Mouse (Mus musculus): Measurements from ENCODE around the gene Ubald2. TPM values are rescaled to one million over a fixed set of nuclear protein-coding genes. Genes with fewer than 3 reads are reported as not detected.
"Not testable (repeated sequence)": the region's sequence is repeated elsewhere in the genome, so short reads cannot be mapped to it uniquely, and the experiment has no call there.

The Ubald2 gene
- polyA plus RNA-seq, 1 experiment from 2014 or later, result 63.6 TPM

- peaks cover 5% of the 10 kb centered on the region for H3K36me3 ChIP-seq (replicated peaks; ENCODE audit: control insufficient read depth, insufficient read depth, low read depth, low read length)
- no peaks in the 10 kb centered on the region for H3K4me1 ChIP-seq (ENCODE audit: control insufficient read depth, insufficient read depth, low read length)
- H3K4me2 ChIP-seq (ENCODE audit: low read depth, low read length), result no peak within 1 kb of the TSS
- no peak within 1 kb of the TSS for H3K9ac ChIP-seq (replicated peaks; ENCODE audit: low read length)
- 66% methylated on average over 20 of the region's 20 CpGs for WGBS
- ATAC-seq (replicated peaks; ENCODE audit: insufficient number of reproducible peaks, low FRiP score, low TSS enrichment, low read depth) (no peak), DNase-seq (ENCODE audit: low spot score) (no peak)
- H3K27me3 ChIP-seq (ENCODE audit: control insufficient read depth, insufficient read depth, low read length), result no peaks in the 10 kb centered on the region
- no peaks in the 10 kb centered on the region for H3K9me3 ChIP-seq (replicated peaks; ENCODE audit: control insufficient read depth, low read length)
- H3K27ac ChIP-seq (replicated peaks; ENCODE audit: low read depth, low read length), result no peak within 1 kb of the TSS
- H3K4me3 ChIP-seq (ENCODE audit: low read depth, low read length), result no peak within 1 kb of the TSS
These were observed 32.2 kb downstream of the Ubald2 start, which contains the start of gene Qrich2 for GRCm38 (mm10) chr11:116466141-116466540. Qrich2 (minus strand) TSS chr11:116466241.

- ATAC-seq (replicated peaks; ENCODE audit: insufficient number of reproducible peaks, low FRiP score, low TSS enrichment, low read depth); H3K9me3 ChIP-seq (replicated peaks; ENCODE audit: control insufficient read depth, low read length); H3K27ac ChIP-seq (replicated peaks; ENCODE audit: low read depth, low read length); H3K9ac ChIP-seq (replicated peaks; ENCODE audit: low read length); H3K27me3 ChIP-seq (ENCODE audit: control insufficient read depth, insufficient read depth, low read length); H3K4me1 ChIP-seq (ENCODE audit: control insufficient read depth, insufficient read depth, low read length); DNase-seq (ENCODE audit: low spot score); H3K4me2 ChIP-seq (ENCODE audit: low read depth, low read length); H3K4me3 ChIP-seq (ENCODE audit: low read depth, low read length): not testable (repeated sequence)
- peaks cover 12% of the 10 kb centered on the region for H3K36me3 ChIP-seq (replicated peaks; ENCODE audit: control insufficient read depth, insufficient read depth, low read depth, low read length)
- WGBS, result 80% methylated on average over 3 of the region's 3 CpGs
These were observed 34.4 kb downstream of the Ubald2 start for GRCm38 (mm10) chr11:116468338-116468737.

- no peak for ATAC-seq (replicated peaks; ENCODE audit: insufficient number of reproducible peaks, low FRiP score, low TSS enrichment, low read depth)
- Histone ChIP-seq H3K4me3 (ENCODE audit: low read depth, low read length) (no peak overlapping the region), H3K27me3 (ENCODE audit: control insufficient read depth, insufficient read depth, low read length) (no peaks in the 10 kb centered on the region), H3K27ac (replicated peaks; ENCODE audit: low read depth, low read length) (no peak overlapping the region), H3K4me2 (ENCODE audit: low read depth, low read length) (no peak overlapping the region), H3K36me3 (replicated peaks; ENCODE audit: control insufficient read depth, insufficient read depth, low read depth, low read length) (peaks cover 15% of the 10 kb centered on the region), H3K4me1 (ENCODE audit: control insufficient read depth, insufficient read depth, low read length) (no peaks in the 10 kb centered on the region), H3K9ac (replicated peaks; ENCODE audit: low read length) (no peak overlapping the region), H3K9me3 (replicated peaks; ENCODE audit: control insufficient read depth, low read length) (no peaks in the 10 kb centered on the region)
- DNase-seq (ENCODE audit: low spot score), result no peak
- 83% methylated on average over 3 of the region's 3 CpGs for WGBS
These were observed 36.4 kb downstream of the Ubald2 start for GRCm38 (mm10) chr11:116470249-116470648.

GRCm38 (mm10) chr11:116470896-116471295 is 37.0 kb downstream of the Ubald2 start:
- peaks cover 15% of the 10 kb centered on the region for H3K36me3 ChIP-seq (replicated peaks; ENCODE audit: control insufficient read depth, insufficient read depth, low read depth, low read length)

GRCm38 (mm10) chr11:116472275-116472674 is 38.4 kb downstream of the Ubald2 start:
- WGBS, result 83% methylated on average over 4 of the region's 4 CpGs
- H3K27me3 ChIP-seq (ENCODE audit: control insufficient read depth, insufficient read depth, low read length), result no peaks in the 10 kb centered on the region

More at GRCm38 (mm10) chr11:116470896-116471295, 37.0 kb downstream of the Ubald2 start:
- no peaks in the 10 kb centered on the region for H3K9me3 ChIP-seq (replicated peaks; ENCODE audit: control insufficient read depth, low read length)
- no peak overlapping the region for H3K9ac ChIP-seq (replicated peaks; ENCODE audit: low read length)
- WGBS, result 91% methylated on average over 4 of the region's 4 CpGs
- H3K4me1 ChIP-seq (ENCODE audit: control insufficient read depth, insufficient read depth, low read length), result no peaks in the 10 kb centered on the region
- no peak overlapping the region for H3K4me3 ChIP-seq (ENCODE audit: low read depth, low read length)
- ATAC-seq (replicated peaks; ENCODE audit: insufficient number of reproducible peaks, low FRiP score, low TSS enrichment, low read depth) (no peak), DNase-seq (ENCODE audit: low spot score) (no peak)
- no peaks in the 10 kb centered on the region for H3K27me3 ChIP-seq (ENCODE audit: control insufficient read depth, insufficient read depth, low read length)
- no peak overlapping the region for H3K4me2 ChIP-seq (ENCODE audit: low read depth, low read length)
- no peak overlapping the region for H3K27ac ChIP-seq (replicated peaks; ENCODE audit: low read depth, low read length)

GRCm38 (mm10) chr11:116476041-116476440 is 42.1 kb downstream of the Ubald2 start:
- no peaks in the 10 kb centered on the region for H3K9me3 ChIP-seq (replicated peaks; ENCODE audit: control insufficient read depth, low read length)
- ATAC-seq (replicated peaks; ENCODE audit: insufficient number of reproducible peaks, low FRiP score, low TSS enrichment, low read depth) (no peak), DNase-seq (ENCODE audit: low spot score) (no peak)
- H3K4me3 ChIP-seq (ENCODE audit: low read depth, low read length), result no peak overlapping the region
- H3K9ac ChIP-seq (replicated peaks; ENCODE audit: low read length), result no peak overlapping the region
- no peaks in the 10 kb centered on the region for H3K27me3 ChIP-seq (ENCODE audit: control insufficient read depth, insufficient read depth, low read length)
- peaks cover 27% of the 10 kb centered on the region for H3K36me3 ChIP-seq (replicated peaks; ENCODE audit: control insufficient read depth, insufficient read depth, low read depth, low read length)
- 91% methylated on average over 10 of the region's 10 CpGs for WGBS
- H3K27ac ChIP-seq (replicated peaks; ENCODE audit: low read depth, low read length), result no peak overlapping the region
- no peaks in the 10 kb centered on the region for H3K4me1 ChIP-seq (ENCODE audit: control insufficient read depth, insufficient read depth, low read length)
- H3K4me2 ChIP-seq (ENCODE audit: low read depth, low read length), result no peak overlapping the region

More at GRCm38 (mm10) chr11:116472275-116472674, 38.4 kb downstream of the Ubald2 start:
- Histone ChIP-seq H3K9me3 (replicated peaks; ENCODE audit: control insufficient read depth, low read length) (no peaks in the 10 kb centered on the region), H3K4me3 (ENCODE audit: low read depth, low read length) (no peak overlapping the region), H3K9ac (replicated peaks; ENCODE audit: low read length) (no peak overlapping the region), H3K4me2 (ENCODE audit: low read depth, low read length) (no peak overlapping the region), H3K36me3 (replicated peaks; ENCODE audit: control insufficient read depth, insufficient read depth, low read depth, low read length) (peaks cover 15% of the 10 kb centered on the region), H3K4me1 (ENCODE audit: control insufficient read depth, insufficient read depth, low read length) (no peaks in the 10 kb centered on the region), H3K27ac (replicated peaks; ENCODE audit: low read depth, low read length) (no peak overlapping the region)
- ATAC-seq (replicated peaks; ENCODE audit: insufficient number of reproducible peaks, low FRiP score, low TSS enrichment, low read depth), result no peak
- DNase-seq (ENCODE audit: low spot score), result no peak

GRCm38 (mm10) chr11:116476696-116477095 is 42.8 kb downstream of the Ubald2 start:
- H3K9ac ChIP-seq (replicated peaks; ENCODE audit: low read length), result no peak overlapping the region
- H3K4me2 ChIP-seq (ENCODE audit: low read depth, low read length), result no peak overlapping the region
- ATAC-seq (replicated peaks; ENCODE audit: insufficient number of reproducible peaks, low FRiP score, low TSS enrichment, low read depth), result no peak
- no peaks in the 10 kb centered on the region for H3K4me1 ChIP-seq (ENCODE audit: control insufficient read depth, insufficient read depth, low read length)
- H3K36me3 ChIP-seq (replicated peaks; ENCODE audit: control insufficient read depth, insufficient read depth, low read depth, low read length), result peaks cover 27% of the 10 kb centered on the region
- no peaks in the 10 kb centered on the region for H3K27me3 ChIP-seq (ENCODE audit: control insufficient read depth, insufficient read depth, low read length)
- H3K4me3 ChIP-seq (ENCODE audit: low read depth, low read length), result no peak overlapping the region
- DNase-seq (ENCODE audit: low spot score), result no peak
- no peaks in the 10 kb centered on the region for H3K9me3 ChIP-seq (replicated peaks; ENCODE audit: control insufficient read depth, low read length)
- no peak overlapping the region for H3K27ac ChIP-seq (replicated peaks; ENCODE audit: low read depth, low read length)
- 93% methylated on average over 6 of the region's 6 CpGs for WGBS

- WGBS, result 68% methylated on average over 15 of the region's 15 CpGs
- H3K27ac ChIP-seq (replicated peaks; ENCODE audit: low read depth, low read length), result no peak overlapping the region
- peaks cover 25% of the 10 kb centered on the region for H3K36me3 ChIP-seq (replicated peaks; ENCODE audit: control insufficient read depth, insufficient read depth, low read depth, low read length)
These were observed 43.4 kb downstream of the Ubald2 start for GRCm38 (mm10) chr11:116477160-116477759.

More at GRCm38 (mm10) chr11:116477160-116477759, 43.4 kb downstream of the Ubald2 start:
- H3K4me2 ChIP-seq (ENCODE audit: low read depth, low read length), result no peak overlapping the region
- no peak overlapping the region for H3K9ac ChIP-seq (replicated peaks; ENCODE audit: low read length)
- H3K27me3 ChIP-seq (ENCODE audit: control insufficient read depth, insufficient read depth, low read length), result no peaks in the 10 kb centered on the region
- DNase-seq (ENCODE audit: low spot score), result no peak
- no peak for ATAC-seq (replicated peaks; ENCODE audit: insufficient number of reproducible peaks, low FRiP score, low TSS enrichment, low read depth)
- H3K4me3 ChIP-seq (ENCODE audit: low read depth, low read length), result no peak overlapping the region
- H3K4me1 ChIP-seq (ENCODE audit: control insufficient read depth, insufficient read depth, low read length), result no peaks in the 10 kb centered on the region
- no peaks in the 10 kb centered on the region for H3K9me3 ChIP-seq (replicated peaks; ENCODE audit: control insufficient read depth, low read length)
